Mouse (Mus musculus) spleen, adult 2 months (tissue): ENCODE data around the gene Pacsin2. TPM values are rescaled to one million over a fixed set of nuclear protein-coding genes. Genes with fewer than 3 reads are reported as not detected.

ENCODE experiments used
- DNase-seq, 2 experiments: peaks; one replicate each; pipeline versions ENCODE4 v3.0.0 to v3.0.0-alpha.2; 2012 to 2021; ENCODE audit warnings: low spot score in 2 of 2, low read depth in 1 of 2
- H3K27ac ChIP-seq: fragments of 200-500 bp; 2 replicates; pipeline ENCODE4 v1.5.1; 2012; ENCODE audit warnings: low read length, inconsistent platforms; ENCODE audit not compliant: insufficient read depth
- H3K27me3 ChIP-seq: fragments of 200-500 bp; 2 replicates; pipeline ENCODE4 v1.6.1; 2012; ENCODE audit warnings: mild to moderate bottlenecking, moderate library complexity, low read length, inconsistent platforms; ENCODE audit not compliant: control insufficient read depth, insufficient read depth
- H3K36me3 ChIP-seq: fragments of 200-500 bp; 2 replicates; pipeline ENCODE4 v1.6.1; 2012; ENCODE audit warnings: mild to moderate bottlenecking, low read length, inconsistent platforms; ENCODE audit not compliant: control insufficient read depth, insufficient read depth
- H3K4me1 ChIP-seq: fragments of 200-500 bp; 2 replicates; pipeline ENCODE4 v1.6.1; 2011; ENCODE audit warnings: inconsistent platforms; ENCODE audit not compliant: control insufficient read depth, insufficient read depth, insufficient read length
- H3K4me3 ChIP-seq: fragments of 200-500 bp; 2 replicates; pipeline ENCODE4 v1.5.1; 2011; ENCODE audit warnings: mild to moderate bottlenecking, inconsistent platforms; ENCODE audit not compliant: insufficient read depth, insufficient read length; ENCODE audit errors: extremely low read depth
- CTCF ChIP-seq: fragments of 200-500 bp; IDR thresholded peaks from 2 replicates; pipeline ENCODE4 v1.5.1; 2011; ENCODE audit warnings: mild to moderate bottlenecking, inconsistent platforms; ENCODE audit not compliant: insufficient read depth, insufficient read length, insufficient replicate concordance; ENCODE audit errors: extremely low read depth
- POLR2A ChIP-seq: fragments of 200-500 bp; IDR thresholded peaks from 2 replicates; pipeline ENCODE4 v1.6.1; 2011; ENCODE audit warnings: low read depth, low read length, inconsistent platforms
- WGBS: fragments of 180-500 bp; shearing (Covaris S2); methylation state at CpG from one replicate; pipeline ENCODE4 v1.1.7; 2018; 5-methylcytosine and 5-hydroxymethylcytosine counted together
- polyA plus RNA-seq: library from polyadenylated mRNA; depleted of rRNA; stranded (reverse); fragments of >200 nt; gene quantifications from 2 replicates; pipeline ENCODE4 v1.2.3, GENCODE M21; 2012

Pacsin2 gene
- polyA plus RNA-seq, 1 experiment: 27.6 TPM

DNA sequence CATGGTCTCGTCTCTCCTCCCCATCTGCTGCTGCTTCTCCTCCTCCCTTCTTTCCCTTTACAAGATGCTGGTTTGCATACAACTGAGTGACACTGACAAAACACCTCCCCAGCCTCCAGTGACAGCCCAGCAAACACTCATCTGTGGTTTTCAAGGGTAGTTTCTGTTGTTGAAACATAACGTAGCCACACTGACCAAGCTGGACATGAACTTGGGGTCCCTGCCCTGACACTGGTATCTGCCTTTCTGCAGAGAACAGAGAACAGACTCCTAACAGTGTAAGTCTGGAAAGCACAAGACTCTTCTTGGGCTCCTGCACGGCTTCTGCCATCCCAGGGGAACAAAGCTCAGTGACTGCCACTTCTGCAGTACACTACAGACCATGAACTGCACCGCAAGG is 29.7 kb downstream of the Pacsin2 start:
- Histone ChIP-seq H3K4me1 (peaks cover 36% of the 10 kb centered on the region), H3K27me3 (no peaks in the 10 kb centered on the region), H3K27ac (peak overlapping the region; percentile 38; the same call in 1 of the 2 replicates), H3K36me3 (no peaks in the 10 kb centered on the region; the same call in 1 of the 2 replicates), H3K4me3 (no peak overlapping the region)
- no peak for TF ChIP-seq CTCF
- TF ChIP-seq POLR2A: no peak
- WGBS: 50% methylated on average over 4 of the region's 4 CpGs
- no peak for DNase-seq

DNA sequence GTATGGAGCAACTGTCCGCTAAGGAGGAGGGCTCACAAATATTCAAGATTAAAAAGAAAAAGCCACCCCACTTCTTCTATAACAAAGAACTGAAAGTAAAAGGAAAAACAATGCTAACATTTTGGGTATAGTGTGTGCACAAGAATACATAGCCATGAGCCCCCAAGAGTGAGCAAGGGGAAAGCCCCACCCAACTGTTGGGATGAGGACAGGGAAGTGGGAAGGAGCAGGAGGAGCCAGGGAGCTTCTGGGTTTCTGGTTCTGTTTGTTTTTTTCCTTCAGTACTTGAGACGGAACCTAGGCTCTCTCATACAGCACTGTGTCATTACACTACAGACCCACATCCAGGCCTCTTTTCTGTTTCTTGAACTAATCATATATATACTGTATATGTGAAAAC is 31.1 kb downstream of the Pacsin2 start:
- TF ChIP-seq POLR2A: no peak
- TF ChIP-seq CTCF: no peak
- Histone ChIP-seq H3K36me3 (no peaks in the 10 kb centered on the region; the same call in 1 of the 2 replicates), H3K4me3 (no peak overlapping the region), H3K27ac (0 out of 2 replicates have a peak overlapping the region, but pooled peaks have one; percentile 2), H3K4me1 (peaks cover 38% of the 10 kb centered on the region), H3K27me3 (no peaks in the 10 kb centered on the region)
- WGBS: 81% methylated on average over 2 of the region's 2 CpGs
- DNase-seq: no peak

DNA sequence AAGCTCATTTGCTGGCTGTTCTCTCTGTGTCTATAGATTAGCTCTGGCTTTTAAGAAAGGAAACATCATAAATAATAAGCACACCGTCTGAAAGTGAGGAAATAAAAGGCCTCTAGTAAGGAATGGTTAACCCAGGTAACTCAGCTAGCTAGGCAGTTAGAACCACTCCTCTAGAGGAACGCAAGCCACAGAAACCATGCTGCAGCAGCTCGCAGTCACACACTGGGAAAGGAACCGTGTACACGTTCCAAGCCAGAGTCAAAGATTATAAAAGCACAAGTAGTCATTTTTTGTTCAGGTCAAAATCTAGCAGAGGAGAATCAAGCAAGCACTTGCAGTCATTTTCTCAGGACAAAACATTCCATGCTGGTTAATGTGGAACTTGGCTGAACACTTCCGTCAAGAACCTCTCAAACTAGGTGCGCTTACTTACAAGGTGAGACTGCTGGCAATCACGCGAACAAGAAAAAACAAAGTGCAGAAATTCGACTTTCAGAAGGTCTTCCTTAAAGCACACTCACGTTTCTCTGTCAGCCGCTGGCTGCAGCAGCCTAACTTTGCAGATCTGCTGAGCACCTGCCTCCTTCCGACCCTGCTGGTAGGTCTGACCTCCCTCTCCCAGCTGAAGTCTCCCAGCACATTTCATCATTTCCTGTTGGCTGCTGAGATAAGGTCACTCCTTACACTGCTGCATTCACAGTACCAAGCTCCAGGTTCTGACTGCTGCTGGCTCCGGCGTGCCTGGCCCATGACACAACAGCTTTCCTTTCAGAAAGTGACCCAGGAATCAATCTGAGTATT is 32.0 kb downstream of the Pacsin2 start:
- Histone ChIP-seq H3K27me3 (no peaks in the 10 kb centered on the region), H3K36me3 (no peaks in the 10 kb centered on the region), H3K4me1 (peaks cover 38% of the 10 kb centered on the region), H3K4me3 (no peak overlapping the region), H3K27ac (peak overlapping the region; percentile 2; the same call in 1 of the 2 replicates)
- no peak for DNase-seq
- WGBS: 27% methylated on average over 15 of the region's 15 CpGs
- TF ChIP-seq CTCF (no peak), POLR2A (no peak)

DNA sequence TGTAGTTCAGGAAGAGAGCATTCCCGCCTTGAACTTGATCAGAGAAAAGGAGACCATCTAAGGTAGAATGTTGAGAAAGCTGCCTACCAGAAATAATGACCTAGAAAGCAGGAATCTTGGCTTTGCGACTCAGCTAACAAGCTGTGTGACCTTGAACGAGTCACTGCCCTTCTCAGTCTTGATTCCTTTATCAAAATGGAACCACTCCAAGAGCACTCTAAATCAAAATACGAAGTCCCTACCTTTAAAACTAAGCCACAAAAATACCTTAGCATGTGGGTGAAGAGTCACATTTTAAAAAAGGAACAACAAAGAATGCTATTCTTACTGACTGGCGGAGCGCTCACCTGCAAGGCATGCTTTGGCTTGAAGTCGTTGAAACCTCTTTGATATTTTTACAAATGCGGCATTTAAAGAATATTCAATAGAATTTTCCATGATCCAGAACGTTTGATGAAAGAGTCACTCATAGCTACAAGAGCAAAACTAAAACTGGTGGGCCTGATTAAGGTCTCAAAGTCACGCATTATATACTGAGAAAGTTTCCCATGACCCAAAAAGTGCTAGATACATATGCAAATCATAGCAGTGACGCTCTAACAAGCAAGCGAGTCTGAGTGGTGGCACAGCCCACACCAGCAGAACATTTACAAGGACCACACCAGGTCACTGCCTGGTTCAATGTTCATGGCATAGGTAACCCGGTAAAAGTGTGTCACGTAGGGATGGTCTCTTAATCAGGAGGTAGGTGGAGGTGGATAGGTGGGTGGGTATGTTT is 33.2 kb downstream of the Pacsin2 start:
- DNase-seq: peak in 1 of 2 experiments; percentile 34
- H3K36me3 ChIP-seq: no peaks in the 10 kb centered on the region
- no peak overlapping the region for H3K4me3 ChIP-seq
- H3K27me3 ChIP-seq: no peaks in the 10 kb centered on the region
- H3K4me1 ChIP-seq: peaks cover 47% of the 10 kb centered on the region
- no peak overlapping the region for H3K27ac ChIP-seq
- TF ChIP-seq POLR2A: no peak
- 75% methylated on average over 14 of the region's 14 CpGs for WGBS

DNA sequence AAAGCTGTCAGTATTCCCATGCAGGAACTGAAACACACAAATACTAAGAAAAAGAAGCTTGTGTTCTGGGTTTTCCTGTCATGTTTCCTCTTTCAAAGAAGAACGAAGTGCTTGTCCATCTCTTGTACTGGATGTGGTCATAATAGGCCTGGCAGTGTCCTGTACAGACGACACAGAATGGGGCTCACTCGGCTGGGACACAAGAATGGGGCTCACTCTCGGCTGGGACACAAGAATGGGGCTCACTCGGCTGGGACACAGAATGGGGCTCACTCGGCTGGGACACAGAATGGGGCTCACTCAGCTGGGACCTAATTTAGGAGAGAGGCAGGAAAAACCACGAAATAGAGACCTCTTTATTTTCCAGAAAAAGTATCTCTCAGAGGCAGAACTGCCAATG is 34.0 kb downstream of the Pacsin2 start:
- Histone ChIP-seq H3K27ac (peak overlapping the region; percentile 69), H3K36me3 (no peaks in the 10 kb centered on the region), H3K4me3 (no peak overlapping the region), H3K27me3 (no peaks in the 10 kb centered on the region), H3K4me1 (peaks cover 46% of the 10 kb centered on the region)
- DNase-seq: no peak
- 58% methylated on average over 7 of the region's 7 CpGs for WGBS
- no peak for TF ChIP-seq CTCF
- no peak for TF ChIP-seq POLR2A

DNA sequence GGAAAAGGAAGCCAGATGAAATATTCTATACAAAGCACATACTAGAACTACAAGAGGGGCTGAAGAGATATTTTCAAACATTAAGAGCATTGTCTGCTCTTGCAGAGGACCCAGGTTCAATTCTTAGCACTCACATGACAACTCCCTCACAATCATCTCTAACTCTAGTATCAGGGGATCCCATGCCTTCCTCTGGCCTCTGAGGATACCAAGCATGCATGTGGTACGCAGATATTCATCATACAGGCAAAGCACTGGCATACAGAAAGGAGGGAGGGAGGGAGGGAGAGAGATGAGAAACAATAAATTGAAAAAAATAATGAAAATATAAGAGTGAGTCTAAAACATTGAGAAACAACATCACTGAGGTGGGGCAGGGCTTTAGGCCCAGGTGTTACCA is 35.8 kb downstream of the Pacsin2 start:
- no peak for DNase-seq
- TF ChIP-seq CTCF (no peak), POLR2A (no peak)
- Histone ChIP-seq H3K4me3 (no peak overlapping the region), H3K4me1 (peaks cover 35% of the 10 kb centered on the region; the same call in 1 of the 2 replicates), H3K27ac (no peak overlapping the region), H3K36me3 (no peaks in the 10 kb centered on the region), H3K27me3 (no peaks in the 10 kb centered on the region)
- WGBS: 94% methylated on average over 1 of the region's 1 CpGs
